Mouse (Mus musculus): ENCODE data around the gene Col4a2. TPM values are rescaled to one million over a fixed set of nuclear protein-coding genes. Genes with fewer than 3 reads are reported as not detected.
"Not testable (repeated sequence)": the region's sequence is repeated elsewhere in the genome, so short reads cannot be mapped to it uniquely, and the experiment has no call there.

Col4a2 gene
- total RNA-seq, 2 experiments from 2014 or later = 86.4 to 93.6 TPM

GRCm38 (mm10) chr8:11452152-11452551, 139.5 kb downstream of the Col4a2 start:
- DNase-seq (ENCODE audit: low spot score in 2 of 2) = no peak

GRCm38 (mm10) chr8:11452559-11452958, 140.0 kb downstream of the Col4a2 start:
- DNase-seq (ENCODE audit: low spot score in 2 of 2) = no peak

- no peak for DNase-seq (ENCODE audit: low spot score in 2 of 2)
Observed at GRCm38 (mm10) chr8:11452974-11453373, 140.4 kb downstream of the Col4a2 start.

DNA sequence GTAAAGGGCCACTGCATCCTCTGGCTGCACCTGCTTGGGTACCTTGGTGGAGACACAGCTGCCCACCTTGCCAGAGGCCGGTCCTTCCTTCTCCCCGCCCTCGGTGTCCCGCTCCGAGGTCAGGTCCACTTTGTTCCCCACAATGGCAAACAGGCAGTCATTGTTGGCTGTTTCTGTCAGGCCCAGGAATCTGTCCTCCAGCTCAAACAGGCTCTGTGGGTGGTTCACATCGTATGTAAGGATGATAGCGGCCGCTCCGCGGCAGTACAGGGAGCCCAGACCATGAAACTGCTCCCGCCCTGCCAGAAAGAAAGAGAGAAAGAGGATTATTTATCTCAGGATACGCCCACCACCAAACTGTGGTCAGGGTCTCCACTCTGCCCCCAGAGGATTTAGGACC, 141.6 kb downstream of the Col4a2 start:
- no peak for DNase-seq (ENCODE audit: low spot score in 2 of 2)

DNA sequence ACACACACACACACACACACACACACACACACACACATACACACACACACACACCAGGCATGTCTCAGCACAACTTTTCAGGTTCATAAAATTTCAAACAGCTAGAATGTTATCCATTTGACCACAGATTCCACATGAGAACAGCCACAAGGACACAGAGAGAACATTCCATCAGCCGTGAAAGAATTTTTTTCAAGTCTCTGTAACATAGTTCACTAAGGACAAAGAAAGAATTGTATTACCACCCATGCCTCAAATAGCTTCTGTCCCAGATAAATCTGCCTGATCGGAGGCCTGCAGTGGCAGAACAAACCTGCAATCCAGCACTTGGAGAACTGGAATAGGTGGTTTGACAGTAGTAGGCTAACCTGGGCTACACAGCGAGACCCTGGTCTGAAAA, 144.7 kb downstream of the Col4a2 start:
- DNase-seq (ENCODE audit: low spot score in 2 of 2) = no peak

DNA sequence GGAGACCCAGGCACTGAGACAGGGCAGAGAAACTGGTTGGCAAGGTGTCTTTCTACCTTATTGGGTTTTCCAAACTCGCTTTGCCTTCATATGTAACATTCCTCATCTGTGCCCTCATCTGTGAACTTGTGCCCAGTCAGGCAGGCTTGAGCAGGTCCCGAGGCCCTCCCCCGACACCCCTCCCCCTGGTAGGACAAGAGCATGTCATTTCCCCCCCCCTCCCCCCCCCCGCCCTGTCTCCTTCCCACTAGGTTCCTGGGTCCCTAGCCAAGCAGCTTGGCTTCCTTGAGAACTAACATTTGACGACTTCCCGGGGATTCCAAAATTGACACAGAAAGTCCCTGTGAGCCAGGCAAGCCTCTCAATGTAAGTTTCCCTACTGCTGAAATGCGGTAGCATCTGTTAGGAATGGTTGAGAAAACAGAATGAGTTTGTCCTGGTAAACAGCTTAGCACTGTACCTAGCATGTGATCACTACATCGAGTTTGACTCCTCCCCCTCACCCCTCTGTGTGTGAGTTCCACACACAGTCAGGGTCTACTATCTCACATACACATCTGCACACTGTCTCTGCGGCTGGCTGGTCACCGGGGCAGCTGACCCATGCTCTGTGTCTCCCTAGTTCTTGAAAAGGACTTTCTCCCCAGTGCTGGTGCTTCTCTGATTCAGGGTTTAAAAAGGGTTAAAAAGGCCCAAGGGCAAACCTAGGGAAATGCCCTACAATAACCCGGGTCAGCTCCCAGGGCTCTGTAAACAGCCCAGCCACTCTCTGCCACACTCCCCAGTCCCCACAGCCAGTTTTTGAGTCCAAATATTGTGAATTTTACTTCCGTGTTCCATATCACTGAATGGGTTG, 145.6 kb downstream of the Col4a2 start:
- no peak for DNase-seq (ENCODE audit: low spot score in 2 of 2)

DNA sequence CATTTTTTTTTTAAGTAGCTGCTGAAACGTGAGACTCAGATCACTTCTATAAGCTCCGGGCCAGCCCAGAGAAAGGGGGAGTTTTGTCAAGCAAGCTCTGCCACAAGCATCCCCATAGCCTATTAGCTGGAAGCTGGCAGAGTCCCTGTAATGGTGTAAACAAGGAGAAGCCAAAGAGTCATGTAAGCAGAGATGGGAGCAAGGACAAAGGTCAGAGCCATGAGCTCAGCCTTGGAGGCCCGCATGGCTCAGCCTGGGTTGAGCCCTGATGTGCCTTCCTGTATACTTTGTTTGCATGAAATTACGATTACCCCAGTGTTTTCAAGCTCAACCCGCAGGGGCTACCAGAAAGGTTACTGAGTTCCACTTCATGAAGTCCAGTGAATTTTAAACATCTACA, 146.4 kb downstream of the Col4a2 start:
- DNase-seq (ENCODE audit: low spot score in 2 of 2) = no peak

GRCm38 (mm10) chr8:11460934-11461333, 148.3 kb downstream of the Col4a2 start:
- peak; percentile 35 to 52 for DNase-seq (ENCODE audit: low spot score in 2 of 2)

DNA sequence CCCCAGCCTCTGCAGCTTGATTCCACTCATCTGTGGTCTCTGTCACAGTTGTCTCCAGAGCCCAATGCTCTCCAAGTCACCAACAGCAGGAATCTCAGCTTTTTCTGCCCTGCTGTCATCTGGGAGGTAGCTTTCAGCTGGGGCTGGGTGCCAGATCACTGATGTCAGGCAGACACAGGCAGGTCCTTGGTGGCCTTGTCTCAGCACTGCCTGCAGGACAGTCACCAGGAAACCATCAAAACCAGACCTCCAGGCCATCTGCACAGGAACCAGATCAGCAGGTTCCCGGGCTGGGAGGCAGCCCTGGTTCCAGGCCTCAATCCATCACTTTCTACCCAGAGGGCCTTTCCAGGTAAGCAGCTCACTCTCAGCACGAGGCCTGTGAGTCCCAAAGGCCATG, 149.2 kb downstream of the Col4a2 start:
- DNase-seq (ENCODE audit: low spot score in 2 of 2) = no peak

DNA sequence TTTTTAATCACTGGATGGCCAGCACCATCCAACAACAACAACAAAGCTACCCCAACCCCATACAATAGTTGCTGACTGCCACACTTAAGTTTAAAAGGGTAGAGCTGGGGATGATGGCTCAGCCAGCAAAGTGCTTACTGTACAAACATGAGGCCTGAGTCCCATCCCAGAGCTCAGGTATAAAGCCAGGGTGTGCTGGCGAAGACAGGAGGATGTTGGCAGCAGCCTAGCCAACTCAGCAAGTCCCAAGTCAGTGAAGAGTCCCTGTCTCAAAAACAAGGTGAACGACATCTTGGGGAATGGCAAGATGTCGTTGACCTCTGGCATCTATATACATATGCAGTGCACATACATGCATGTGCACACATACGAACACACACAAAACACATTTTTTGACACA, 150.0 kb downstream of the Col4a2 start:
- no peak for DNase-seq (ENCODE audit: low spot score in 2 of 2)

DNA sequence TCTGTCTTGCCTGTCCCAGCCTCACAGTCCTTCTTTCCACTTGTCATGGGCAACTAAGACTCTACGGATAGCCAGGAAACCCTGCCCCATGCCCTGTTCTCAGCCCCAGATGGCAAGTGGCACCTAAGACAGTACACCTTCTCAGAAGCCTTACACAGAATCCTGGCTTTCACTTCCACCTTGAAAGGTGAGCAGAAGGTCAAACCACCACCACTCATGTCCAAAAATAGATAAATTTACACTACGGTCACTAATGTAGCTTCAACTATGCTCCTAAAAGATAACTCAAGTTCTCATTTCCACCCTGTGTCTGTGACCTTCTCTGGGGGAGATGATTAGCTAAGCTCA, 150.9 kb downstream of the Col4a2 start:
- no peak for DNase-seq (ENCODE audit: low spot score in 2 of 2)

DNA sequence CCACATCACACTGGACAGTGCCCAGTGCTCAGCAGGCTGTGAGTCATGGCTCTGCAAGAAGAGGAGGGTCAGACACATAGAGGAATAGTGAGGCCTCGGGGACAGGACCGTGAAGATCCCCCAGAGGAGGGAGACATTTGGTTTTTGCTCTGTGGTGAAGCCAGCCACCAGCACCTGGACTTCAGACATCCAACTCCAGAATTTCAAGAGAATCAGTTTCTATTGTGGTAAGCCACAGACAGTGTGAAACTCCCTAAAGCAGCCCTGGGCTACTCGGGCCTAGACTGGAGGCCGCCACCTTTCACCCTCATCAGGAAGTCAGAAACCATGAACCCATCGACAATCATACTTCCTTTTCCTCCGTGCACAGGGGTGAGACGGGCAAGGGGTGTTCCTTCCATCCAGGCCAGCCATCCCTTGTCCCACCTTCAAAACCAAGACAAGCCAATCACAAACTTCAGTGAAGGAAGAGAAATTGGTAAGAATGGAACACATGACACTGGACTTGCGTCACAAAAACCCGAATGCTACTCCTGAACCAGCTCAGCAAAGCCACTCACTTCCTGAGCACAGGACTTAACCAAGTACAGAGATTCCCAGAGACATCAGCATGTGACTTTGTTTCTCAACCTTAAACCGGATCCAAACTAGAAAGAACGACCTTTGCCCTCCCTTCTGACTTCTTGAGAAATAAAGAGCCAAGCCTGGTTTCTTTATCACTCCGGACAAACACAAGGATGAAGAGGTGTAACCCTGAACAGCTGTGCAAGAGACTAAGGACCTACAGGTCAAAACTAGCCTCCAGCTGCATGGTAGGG, 151.5 kb downstream of the Col4a2 start:
- no peak for DNase-seq (ENCODE audit: low spot score in 2 of 2)

GRCm38 (mm10) chr8:11464707-11464964, 152.0 kb downstream of the Col4a2 start:
- no peak for DNase-seq (ENCODE audit: low spot score in 2 of 2)

GRCm38 (mm10) chr8:11465619-11466018, 153.0 kb downstream of the Col4a2 start:
- DNase-seq (ENCODE audit: low spot score in 2 of 2) = no peak

- not testable (repeated sequence) for DNase-seq (ENCODE audit: low spot score in 2 of 2)
Observed at GRCm38 (mm10) chr8:11466528-11466927, 153.9 kb downstream of the Col4a2 start.

GRCm38 (mm10) chr8:11469095-11469494, 156.5 kb downstream of the Col4a2 start:
- DNase-seq (ENCODE audit: low spot score in 2 of 2) = no peak

GRCm38 (mm10) chr8:11470694-11471093, 158.1 kb downstream of the Col4a2 start:
- no peak for DNase-seq (ENCODE audit: low spot score in 2 of 2)

DNA sequence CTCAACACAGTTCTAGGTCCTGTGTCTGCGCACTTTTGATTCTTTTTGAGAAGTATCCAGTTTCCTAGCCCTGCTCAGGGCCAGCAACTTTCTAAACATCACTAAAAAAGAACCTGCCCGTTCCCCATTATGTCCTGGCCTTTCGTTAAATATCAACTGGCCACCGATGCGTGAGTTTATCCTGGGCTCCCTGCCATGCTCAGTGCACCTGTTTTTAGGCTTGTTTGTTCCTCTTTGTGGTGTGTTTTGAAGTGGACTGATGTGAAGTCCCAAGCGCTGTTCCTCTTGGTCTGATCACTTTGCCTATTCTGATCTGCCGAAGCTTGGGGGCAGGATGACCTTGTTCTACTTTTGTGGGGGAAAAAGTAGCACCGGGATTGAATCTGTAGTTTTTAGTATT, 158.7 kb downstream of the Col4a2 start:
- DNase-seq (ENCODE audit: low spot score in 2 of 2) = no peak

GRCm38 (mm10) chr8:11473072-11473471, 160.5 kb downstream of the Col4a2 start:
- no peak for DNase-seq (ENCODE audit: low spot score in 2 of 2)

DNA sequence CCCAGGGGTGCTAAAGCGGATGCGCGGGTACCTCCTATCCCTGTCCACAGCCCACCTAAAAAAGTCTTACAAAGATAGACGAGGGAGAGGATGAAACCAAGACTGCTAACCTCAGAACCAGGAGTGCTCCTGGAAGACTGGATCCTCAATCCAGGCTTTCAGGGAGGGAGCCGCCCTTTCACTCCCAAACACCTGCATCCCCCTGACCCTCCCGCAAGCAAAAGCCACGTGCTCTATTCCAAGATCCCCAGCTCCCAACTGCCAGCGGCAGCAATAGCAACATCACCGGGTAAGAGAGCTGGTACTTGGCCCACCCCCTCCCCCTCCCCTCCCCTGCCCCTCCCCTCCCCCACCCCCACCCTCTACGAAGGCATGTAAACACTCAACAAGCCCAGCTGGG, 162.8 kb downstream of the Col4a2 start:
- DNase-seq (ENCODE audit: low spot score in 2 of 2) = no peak

GRCm38 (mm10) chr8:11475876-11476275, 163.3 kb downstream of the Col4a2 start:
- no peak for DNase-seq (ENCODE audit: low spot score in 2 of 2)

DNA sequence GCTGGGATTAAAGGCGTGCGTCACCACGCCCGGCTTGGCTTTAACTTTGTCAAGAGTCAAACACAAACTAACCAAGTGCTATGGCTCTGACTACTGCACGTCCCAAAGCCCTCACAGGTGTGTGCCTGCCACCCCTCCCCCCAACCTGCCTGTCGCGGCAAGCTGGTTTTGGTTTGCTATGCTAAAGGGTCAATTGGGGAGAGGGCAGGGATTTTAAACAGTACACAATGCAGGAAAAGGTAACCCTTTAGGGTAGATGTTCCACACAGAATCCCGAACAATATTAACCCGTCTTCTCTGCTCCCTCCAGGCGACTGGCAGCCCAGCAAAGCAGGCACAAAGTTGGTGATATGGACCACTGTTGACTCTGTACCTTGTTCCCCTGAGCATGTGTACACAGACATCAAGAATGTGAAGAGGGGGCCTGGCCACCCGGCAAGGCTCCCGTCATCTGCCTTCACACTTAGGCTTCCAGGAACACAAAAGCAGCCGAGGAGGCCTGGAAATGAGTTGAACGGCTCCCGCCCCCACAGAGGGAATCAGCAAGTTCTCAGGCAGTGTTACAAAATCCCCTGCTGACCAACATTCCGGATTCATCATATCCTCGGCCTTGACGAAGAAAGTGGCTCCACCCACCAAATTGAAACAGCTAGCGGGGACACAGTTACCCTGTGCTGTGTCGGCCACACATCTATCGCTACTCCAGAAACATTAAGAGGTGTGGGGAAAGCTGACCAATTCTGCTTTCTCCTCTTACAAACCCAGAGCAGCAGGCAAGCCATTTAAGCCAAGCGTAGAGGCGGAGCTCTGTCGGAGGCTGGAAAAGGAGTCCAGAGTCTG, 164.0 kb downstream of the Col4a2 start:
- DNase-seq (ENCODE audit: low spot score in 2 of 2) = no peak

All from layer of hippocampus, postnatal 10 days (tissue).